Mouse (Mus musculus) liver, embryonic 12.5 days (tissue): Measurements from ENCODE around the gene Ndufaf3. TPM values are rescaled to one million over a fixed set of nuclear protein-coding genes. Genes with fewer than 3 reads are reported as not detected.

Experiments used
- ATAC-seq: fragments of 200-750 bp; cut with Nextera tagmentation; 2 replicates; pipeline ENCODE4 v1.8.0; 2017; ENCODE audit warnings: moderate number of reproducible peaks, mild to moderate bottlenecking, moderate library complexity
- H3K27ac ChIP-seq: fragments of 300-500 bp; sonication (generic); 2 replicates; pipeline ENCODE4 v1.5.1; 2016; ENCODE audit warnings: mild to moderate bottlenecking
- H3K27me3 ChIP-seq: fragments of 300-500 bp; sonication (generic); replicated peaks from 2 replicates; pipeline ENCODE4 v1.6.1; 2016; ENCODE audit warnings: mild to moderate bottlenecking, moderate library complexity
- H3K36me3 ChIP-seq: fragments of 300-500 bp; sonication (generic); 2 replicates; pipeline ENCODE4 v1.6.1; 2016; ENCODE audit warnings: mild to moderate bottlenecking, moderate library complexity
- H3K4me1 ChIP-seq: fragments of 300-500 bp; sonication (generic); 2 replicates; pipeline ENCODE4 v1.6.1; 2016
- H3K4me2 ChIP-seq: fragments of 300-500 bp; sonication (generic); 2 replicates; pipeline ENCODE4 v1.6.1; 2016; ENCODE audit warnings: mild to moderate bottlenecking, moderate library complexity
- H3K4me3 ChIP-seq: fragments of 300-500 bp; sonication (generic); 2 replicates; pipeline ENCODE4 v1.5.1; 2016; ENCODE audit warnings: mild to moderate bottlenecking, moderate library complexity
- H3K9ac ChIP-seq: fragments of 300-500 bp; sonication (generic); 2 replicates; pipeline ENCODE4 v1.6.1; 2016; ENCODE audit warnings: mild to moderate bottlenecking, moderate library complexity
- H3K9me3 ChIP-seq: fragments of 300-500 bp; sonication (generic); replicated peaks from 2 replicates; pipeline ENCODE4 v1.6.1; 2016; ENCODE audit warnings: mild to moderate bottlenecking, moderate library complexity
- WGBS: fragments of 180-500 bp; shearing (Covaris S2); methylation state at CpG from one replicate; pipeline ENCODE4 v1.1.7; 2016; ENCODE audit not compliant: insufficient replicate concordance; 5-methylcytosine and 5-hydroxymethylcytosine counted together
- microRNA counts: library from miRNA; unstranded; fragments of <30 nt; microRNA quantifications from one replicate; lab custom pipeline; 2017
- microRNA-seq: library from miRNA; unstranded; fragments of <30 nt; microRNA quantifications from one replicate; pipeline ENCODE4, GENCODE M21; 2017
- polyA plus RNA-seq: library from polyadenylated mRNA; unstranded; fragments of >200 nt; fragmentation: Nextera tagmentation; extraction: Ambion mirVana; gene quantifications from 2 replicates; pipeline ENCODE4 v1.2.1, GENCODE M21; 2016

Gene Ndufaf3
- polyA plus RNA-seq, 1 experiment from 2014 or later, result 34.8 TPM

- Histone ChIP-seq H3K9me3 (no peaks in the 10 kb centered on the region), H3K27ac (no peak overlapping the region), H3K27me3 (no peaks in the 10 kb centered on the region), H3K4me1 (no peaks in the 10 kb centered on the region), H3K4me2 (no peak overlapping the region), H3K4me3 (no peak overlapping the region), H3K9ac (no peak overlapping the region), H3K36me3 (peaks cover 94% of the 10 kb centered on the region)
- no peak for ATAC-seq
Observed at GRCm38 (mm10) chr9:108540846-108541245, 26.4 kb downstream of the Ndufaf3 start.

GRCm38 (mm10) chr9:108531496-108531895 is 35.7 kb downstream of the Ndufaf3 start:
- peaks cover 95% of the 10 kb centered on the region for H3K36me3 ChIP-seq

GRCm38 (mm10) chr9:108530954-108531353 is 36.3 kb downstream of the Ndufaf3 start:
- no peak for ATAC-seq
- WGBS, result 82% methylated on average over 1 of the region's 1 CpGs
- Histone ChIP-seq H3K9me3 (no peaks in the 10 kb centered on the region), H3K36me3 (peaks cover 90% of the 10 kb centered on the region), H3K9ac (no peak overlapping the region), H3K4me3 (no peak overlapping the region), H3K27ac (no peak overlapping the region), H3K27me3 (no peaks in the 10 kb centered on the region), H3K4me1 (0 out of 2 replicates have a peak, but pooled peaks cover 1% of the 10 kb centered on the region), H3K4me2 (no peak overlapping the region)

More at GRCm38 (mm10) chr9:108531496-108531895, 35.7 kb downstream of the Ndufaf3 start:
- ATAC-seq, result no peak
- Histone ChIP-seq H3K27me3 (no peaks in the 10 kb centered on the region), H3K9ac (no peak overlapping the region), H3K27ac (no peak overlapping the region), H3K4me1 (no peaks in the 10 kb centered on the region), H3K4me3 (no peak overlapping the region), H3K4me2 (no peak overlapping the region), H3K9me3 (no peaks in the 10 kb centered on the region)
- WGBS, result 84% methylated on average over 1 of the region's 1 CpGs

- Histone ChIP-seq H3K4me3 (no peak overlapping the region), H3K9ac (no peak overlapping the region), H3K4me2 (no peak overlapping the region), H3K9me3 (no peaks in the 10 kb centered on the region), H3K4me1 (peaks cover 9% of the 10 kb centered on the region), H3K27ac (no peak overlapping the region), H3K27me3 (no peaks in the 10 kb centered on the region), H3K36me3 (peaks cover 73% of the 10 kb centered on the region)
- ATAC-seq, result no peak
- WGBS, result 79% methylated on average over 3 of the region's 3 CpGs
Observed at GRCm38 (mm10) chr9:108525400-108525799, 41.8 kb downstream of the Ndufaf3 start.

GRCm38 (mm10) chr9:108523341-108523740 is 43.9 kb downstream of the Ndufaf3 start:
- Histone ChIP-seq H3K36me3 (peaks cover 68% of the 10 kb centered on the region), H3K27ac (no peak overlapping the region), H3K4me2 (no peak overlapping the region), H3K9ac (no peak overlapping the region), H3K9me3 (no peaks in the 10 kb centered on the region), H3K27me3 (no peaks in the 10 kb centered on the region), H3K4me1 (peaks cover 26% of the 10 kb centered on the region), H3K4me3 (no peak overlapping the region)
- ATAC-seq, result no peak
- 90% methylated on average over 4 of the region's 4 CpGs for WGBS

GRCm38 (mm10) chr9:108521604-108522003 is 45.6 kb downstream of the Ndufaf3 start:
- peaks cover 26% of the 10 kb centered on the region for H3K4me1 ChIP-seq
- WGBS, result 64% methylated on average over 2 of the region's 2 CpGs
- H3K4me3 ChIP-seq, result no peak overlapping the region
- peaks cover 55% of the 10 kb centered on the region for H3K36me3 ChIP-seq
- no peaks in the 10 kb centered on the region for H3K9me3 ChIP-seq
- no peak for ATAC-seq
- H3K4me2 ChIP-seq, result no peak overlapping the region
- no peak overlapping the region for H3K9ac ChIP-seq
- H3K27me3 ChIP-seq, result no peaks in the 10 kb centered on the region
- no peak overlapping the region for H3K27ac ChIP-seq

GRCm38 (mm10) chr9:108517931-108518332 is 49.3 kb downstream of the Ndufaf3 start:
- peak overlapping the region; percentile 78 for H3K4me3 ChIP-seq
- peak overlapping the region; percentile 94 for H3K9ac ChIP-seq
- peak overlapping the region; percentile 98 for H3K27ac ChIP-seq
- H3K36me3 ChIP-seq, result peaks cover 60% of the 10 kb centered on the region
- no peaks in the 10 kb centered on the region for H3K9me3 ChIP-seq
- peak; percentile 2; the same call in 1 of the 2 replicates for ATAC-seq
- H3K27me3 ChIP-seq, result no peaks in the 10 kb centered on the region
- H3K4me1 ChIP-seq, result peaks cover 37% of the 10 kb centered on the region
- under 1% methylated on average over 13 of the region's 13 CpGs for WGBS
- peak overlapping the region; percentile 92 for H3K4me2 ChIP-seq

- WGBS, result under 1% methylated on average over 68 of the region's 95 CpGs
- ATAC-seq, result peak; percentile 84
- peak overlapping the region; percentile 98 for H3K27ac ChIP-seq
- H3K27me3 ChIP-seq, result no peaks in the 10 kb centered on the region
- peaks cover 37% of the 10 kb centered on the region for H3K4me1 ChIP-seq
- peak overlapping the region; percentile 78 for H3K4me3 ChIP-seq
- peak overlapping the region; percentile 92 for H3K4me2 ChIP-seq
- H3K9ac ChIP-seq, result peak overlapping the region; percentile 94
- no peaks in the 10 kb centered on the region for H3K9me3 ChIP-seq
- H3K36me3 ChIP-seq, result peaks cover 62% of the 10 kb centered on the region
Observed at GRCm38 (mm10) chr9:108517253-108517930, 49.8 kb downstream of the Ndufaf3 start.

GRCm38 (mm10) chr9:108516380-108517251 is 50.6 kb downstream of the Ndufaf3 start, which contains the start of gene Qrich1:
TSS of gene Qrich1 (plus strand) at chr9:108516806.
- 2% methylated on average over 55 of the region's 55 CpGs for WGBS
- peaks cover 64% of the 10 kb centered on the region for H3K36me3 ChIP-seq

More at GRCm38 (mm10) chr9:108516380-108517251, 50.6 kb downstream of the Ndufaf3 start, which contains the start of gene Qrich1:
- peak; percentile 93 for ATAC-seq
- H3K9ac ChIP-seq, result peak within 1 kb of the TSS; percentile 94
- no peaks in the 10 kb centered on the region for H3K9me3 ChIP-seq
- H3K27ac ChIP-seq, result peak within 1 kb of the TSS; percentile 98
- peak within 1 kb of the TSS; percentile 92 for H3K4me2 ChIP-seq
- H3K27me3 ChIP-seq, result no peaks in the 10 kb centered on the region
- H3K4me3 ChIP-seq, result peak within 1 kb of the TSS; percentile 78
- H3K4me1 ChIP-seq, result peaks cover 37% of the 10 kb centered on the region

MicroRNAs encoded within 50 kb of the gene (microRNA counts, 519-probe panel; counts per million panel counts)
- microRNA mmu-miR-191 (lab: Ali Mortazavi, UCI) (5,797 counts per million, percentile 90 among the panel's probes with 10 or more counts), microRNA mmu-miR-425 (lab: Ali Mortazavi, UCI) (4,778 counts per million, percentile 83 among the panel's probes with 10 or more counts)

Small RNAs within 50 kb of the gene (microRNA-seq; reads per million reads assigned to microRNA genes)
- gene Gm24083 (not detected), gene Mir191 (not detected), gene Mir425 (6,737 reads per million, percentile 90 among the genes with 10 or more reads in this experiment)

Other genes with a start within 250 kb of the Ndufaf3 start
- gene Gpx1, start 228.5 kb downstream of the Ndufaf3 start, polyA plus RNA-seq, result 5,938 and 5,957 TPM in 2 replicates
- 87.4 and 92.1 TPM in 2 replicates for gene Usp4, start 219.6 kb downstream of the Ndufaf3 start, polyA plus RNA-seq
- gene 1700102P08Rik, start 174.6 kb downstream of the Ndufaf3 start, polyA plus RNA-seq, result 0.32 and 0.59 TPM in 2 replicates
- 0.55 TPM in 2 replicates for gene Ccdc36, start 138.9 kb downstream of the Ndufaf3 start, polyA plus RNA-seq
- gene BC048562, start 131.0 kb downstream of the Ndufaf3 start, polyA plus RNA-seq, result not detected in 2 replicates
- gene Ccdc71, start 106.9 kb downstream of the Ndufaf3 start, polyA plus RNA-seq, result 28.5 and 32.9 TPM in 2 replicates
- gene Klhdc8b, start 105.9 kb downstream of the Ndufaf3 start, polyA plus RNA-seq, result 17.7 and 18.8 TPM in 2 replicates
- gene Lamb2, start 87.7 kb downstream of the Ndufaf3 start, polyA plus RNA-seq, result 9.8 and 10.9 TPM in 2 replicates
- 48.0 and 52.1 TPM in 2 replicates for gene Usp19, start 76.8 kb downstream of the Ndufaf3 start, polyA plus RNA-seq
- 74.4 and 79.9 TPM in 2 replicates for gene Qars, start 59.7 kb downstream of the Ndufaf3 start, polyA plus RNA-seq
- gene Qrich1, start 50.6 kb downstream of the Ndufaf3 start, polyA plus RNA-seq, result 78.6 and 81.6 TPM in 2 replicates
- 173 and 184 TPM in 2 replicates for gene Impdh2, start 7.1 kb downstream of the Ndufaf3 start, polyA plus RNA-seq
- gene Dalrd3, start 2.5 kb upstream of the Ndufaf3 start, polyA plus RNA-seq, result 52.7 and 58.9 TPM in 2 replicates
- 28.3 and 29.3 TPM in 2 replicates for gene Wdr6, start 11.3 kb upstream of the Ndufaf3 start, polyA plus RNA-seq
- 1.1 and 1.4 TPM in 2 replicates for gene P4htm, start 30.2 kb upstream of the Ndufaf3 start, polyA plus RNA-seq
- 40.4 and 41.3 TPM in 2 replicates for gene Arih2, start 82.0 kb upstream of the Ndufaf3 start, polyA plus RNA-seq
- 25.2 and 26.7 TPM in 2 replicates for gene Slc25a20, start 94.7 kb upstream of the Ndufaf3 start, polyA plus RNA-seq
- 15.5 and 17.5 TPM in 2 replicates for gene Prkar2a, start 121.9 kb upstream of the Ndufaf3 start, polyA plus RNA-seq
- gene Ip6k2, start 216.4 kb upstream of the Ndufaf3 start, polyA plus RNA-seq, result 15.7 and 20.3 TPM in 2 replicates
- 5.6 and 9.1 TPM in 2 replicates for gene Nckipsd, start 240.9 kb upstream of the Ndufaf3 start, polyA plus RNA-seq